Mouse (Mus musculus) hindbrain, embryonic 12.5 days (tissue): ENCODE measurements at regions not wholly inside any gene's neighbourhood (a gene's known extent, or its start where the extent isn't known, plus 50 kb on each side); places are given as distances from the start of the nearest gene placed in this dataset.

Source experiments
- ATAC-seq: fragments of 200-750 bp; cut with Nextera tagmentation; 2 replicates; pipeline ENCODE4 v1.8.0; 2017; ENCODE audit warnings: moderate TSS enrichment; ENCODE audit not compliant: low FRiP score
- H3K27ac ChIP-seq: fragments of 300-500 bp; sonication (generic); 2 replicates; pipeline ENCODE4 v1.5.1; 2016; ENCODE audit warnings: mild to moderate bottlenecking
- H3K27me3 ChIP-seq: fragments of 300-500 bp; sonication (generic); 2 replicates; pipeline ENCODE4 v1.6.1; 2016; ENCODE audit warnings: mild to moderate bottlenecking
- H3K36me3 ChIP-seq: fragments of 300-500 bp; sonication (generic); 2 replicates; pipeline ENCODE4 v1.6.1; 2016; ENCODE audit warnings: mild to moderate bottlenecking
- H3K4me1 ChIP-seq: fragments of 300-500 bp; sonication (generic); 2 replicates; pipeline ENCODE4 v1.6.1; 2016
- H3K4me2 ChIP-seq: fragments of 300-500 bp; sonication (generic); replicated peaks from 2 replicates; pipeline ENCODE4 v1.6.1; 2016; ENCODE audit warnings: mild to moderate bottlenecking
- H3K4me3 ChIP-seq: fragments of 300-500 bp; sonication (generic); 2 replicates; pipeline ENCODE4 v1.5.1; 2016; ENCODE audit warnings: mild to moderate bottlenecking
- H3K9ac ChIP-seq: fragments of 300-500 bp; sonication (generic); 2 replicates; pipeline ENCODE4 v1.6.1; 2016; ENCODE audit warnings: mild to moderate bottlenecking, moderate library complexity
- H3K9me3 ChIP-seq: fragments of 300-500 bp; sonication (generic); replicated peaks from 2 replicates; pipeline ENCODE4 v1.6.1; 2016; ENCODE audit warnings: mild to moderate bottlenecking
- WGBS: fragments of 180-500 bp; shearing (Covaris S2); methylation state at CpG from one replicate; pipeline ENCODE4 v1.1.7; 2016; 5-methylcytosine and 5-hydroxymethylcytosine counted together

DNA sequence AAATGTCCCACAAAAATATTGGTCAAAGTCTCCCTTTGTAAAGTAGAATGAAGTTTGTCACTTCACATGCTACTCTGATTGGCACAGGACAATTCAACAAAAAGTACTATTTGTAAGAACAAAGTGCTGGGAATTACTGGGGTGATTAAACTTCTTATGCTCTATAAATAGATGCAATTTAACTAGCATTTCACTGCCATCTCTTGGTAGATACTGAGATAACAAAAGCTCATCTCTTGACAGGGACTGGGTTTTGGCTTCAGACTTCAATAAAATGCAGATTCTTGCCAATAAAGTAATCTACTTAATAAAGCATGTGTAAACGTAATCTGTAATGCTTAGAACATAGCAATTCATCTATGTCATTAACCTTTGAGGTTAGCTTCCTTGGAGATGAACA is 56.5 kb upstream of the Setmar start:
- WGBS = 66% methylated on average over 1 of the region's 1 CpGs
- no peaks in the 10 kb centered on the region for H3K27me3 ChIP-seq
- no peaks in the 10 kb centered on the region for H3K4me1 ChIP-seq
- no peak overlapping the region for H3K4me3 ChIP-seq
- H3K36me3 ChIP-seq = no peaks in the 10 kb centered on the region
- H3K4me2 ChIP-seq = no peak overlapping the region
- no peak overlapping the region for H3K27ac ChIP-seq
- H3K9me3 ChIP-seq = peaks cover 3% of the 10 kb centered on the region; the same call in 1 of the 2 replicates
- H3K9ac ChIP-seq = no peak overlapping the region
- ATAC-seq = no peak
